Mouse (Mus musculus) C2C12 (cell line): ENCODE measurements at regions not wholly inside any gene's neighbourhood (a gene's known extent, or its start where the extent isn't known, plus 50 kb on each side); places are given as distances from the start of the nearest gene placed in this dataset.

ENCODE experiments used
- CTCF ChIP-seq: IDR thresholded peaks from one replicate; pipeline ENCODE4 v1.5.1; 2011; ENCODE audit not compliant: control insufficient read depth, insufficient read depth, insufficient read length
- USF1 ChIP-seq: IDR thresholded peaks from one replicate; pipeline ENCODE4 v1.6.1; 2011; ENCODE audit warnings: low read depth, mild to moderate bottlenecking, control low read depth, moderate library complexity

- TF ChIP-seq CTCF (no peak), USF1 (no peak)
These were observed 97.7 kb upstream of the Spred1 start for GRCm38 (mm10) chr2:117023436-117023835.
